Mouse (Mus musculus): ENCODE results near the gene Cgas.

Gene Cgas

DNA sequence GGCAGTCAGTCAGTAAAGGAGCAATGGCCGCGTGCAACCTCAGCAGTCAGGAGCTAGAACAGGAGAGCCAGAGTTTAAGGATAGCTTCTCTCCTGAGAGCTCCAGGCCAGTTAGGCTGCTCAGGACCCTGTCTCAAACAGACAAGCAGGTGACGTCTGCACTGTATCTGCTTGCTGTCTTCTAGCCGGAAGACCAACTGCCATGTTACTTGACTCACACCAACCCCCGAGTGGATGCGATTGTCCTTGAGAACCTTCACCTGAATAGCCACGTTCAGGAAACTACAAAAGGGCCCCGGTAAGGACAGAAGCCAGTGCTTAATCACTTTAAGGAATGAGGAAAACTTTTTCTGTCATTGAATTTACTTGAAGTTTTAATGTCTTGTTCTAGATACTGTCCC lies 14.0 kb upstream of the Cgas start:
- no peak for DNase-seq (ENCODE audit: low spot score in 2 of 2)

DNA sequence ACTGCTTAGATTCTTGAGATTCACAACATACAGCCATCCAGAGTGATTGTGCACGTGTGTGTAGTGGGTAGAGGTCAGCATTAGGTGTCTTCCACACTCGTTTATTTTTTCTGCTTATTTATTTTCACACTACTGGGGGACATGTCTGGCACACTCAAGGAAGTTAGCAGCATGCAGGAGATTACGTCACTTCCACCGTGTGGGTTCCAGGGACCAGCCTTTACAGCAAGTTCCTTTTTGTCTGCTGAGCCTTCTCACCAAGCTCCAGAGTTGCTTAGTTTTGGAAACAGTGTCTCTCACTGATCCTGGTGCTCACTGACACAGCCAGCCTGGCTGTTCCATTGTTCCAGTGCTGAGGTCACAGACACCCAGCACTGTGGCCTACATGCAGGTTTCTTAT lies 8.3 kb upstream of the Cgas start:
- no peak for DNase-seq (ENCODE audit: low spot score in 2 of 2)

DNA sequence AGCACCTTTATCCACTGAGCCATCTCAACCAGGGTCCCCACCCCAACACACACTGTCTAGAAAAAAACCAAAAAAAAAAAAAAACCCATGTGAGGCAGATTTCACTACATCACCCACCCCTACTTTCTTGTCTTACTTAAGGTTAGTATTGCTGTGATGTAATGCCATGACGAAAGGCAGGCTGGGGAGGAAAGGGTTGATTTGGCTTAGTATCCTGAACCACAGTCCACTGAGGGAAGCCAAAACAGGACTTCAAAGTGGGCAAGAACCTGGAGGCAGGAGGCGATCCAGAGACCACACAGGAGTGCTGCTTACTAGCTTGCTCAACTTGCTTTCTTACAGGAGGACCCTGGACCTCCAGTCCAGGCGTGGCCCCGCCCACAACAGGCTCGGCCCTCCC lies 7.4 kb upstream of the Cgas start:
- no peak for DNase-seq (ENCODE audit: low spot score in 2 of 2)

DNA sequence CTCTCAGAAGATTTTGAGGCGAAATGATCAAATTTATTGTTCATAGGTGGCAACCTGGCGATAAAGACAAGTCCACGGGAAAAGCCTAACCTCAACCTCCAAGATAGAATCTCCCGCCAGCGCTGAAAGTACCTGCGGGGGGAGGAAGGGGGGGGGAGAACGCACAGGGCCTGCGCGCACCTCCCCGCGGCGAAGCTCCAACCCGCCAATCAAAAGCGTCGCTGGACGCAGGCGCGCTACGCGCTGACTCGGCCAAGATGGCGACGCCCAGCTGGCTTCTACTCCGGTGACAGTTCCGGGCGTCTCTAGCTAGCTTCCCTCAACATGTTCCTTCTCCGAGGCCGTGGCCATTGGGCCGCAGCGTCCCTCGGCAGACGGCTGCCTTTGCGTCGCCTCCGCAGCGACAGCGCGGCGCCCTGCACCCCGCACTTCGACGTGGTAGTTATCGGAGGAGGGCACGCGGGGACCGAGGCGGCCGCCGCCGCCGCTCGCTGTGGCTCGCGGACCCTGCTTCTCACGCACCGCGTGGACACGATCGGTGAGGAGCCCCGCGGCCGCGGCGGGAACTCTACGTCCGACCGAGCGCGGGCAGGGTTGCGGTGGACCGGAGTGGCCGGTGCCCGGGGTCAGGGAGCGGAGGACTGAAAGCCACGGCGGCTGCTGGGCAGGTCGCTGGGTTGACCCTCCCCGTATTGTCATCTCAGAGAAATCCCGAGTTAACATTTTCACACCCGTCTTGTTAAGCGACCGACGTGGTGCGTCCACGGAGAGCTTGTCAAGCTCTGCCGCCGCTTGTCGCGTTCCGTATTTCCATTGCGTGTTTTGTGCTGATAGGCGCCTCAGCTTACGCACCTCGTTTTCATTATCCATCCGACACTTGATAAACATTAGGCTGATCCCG lies 5.2 kb upstream of the Cgas start, which contains the start of the genes Mto1 and Gm17324:
TSS of gene Mto1 (plus strand) at position 236 of the 901 bp plus-strand sequence.
TSS of gene Gm17324 (minus strand) at position 814 of the 901 bp plus-strand sequence.
- peak; percentile 80 to 89 for DNase-seq (ENCODE audit: low spot score in 2 of 2)

DNA sequence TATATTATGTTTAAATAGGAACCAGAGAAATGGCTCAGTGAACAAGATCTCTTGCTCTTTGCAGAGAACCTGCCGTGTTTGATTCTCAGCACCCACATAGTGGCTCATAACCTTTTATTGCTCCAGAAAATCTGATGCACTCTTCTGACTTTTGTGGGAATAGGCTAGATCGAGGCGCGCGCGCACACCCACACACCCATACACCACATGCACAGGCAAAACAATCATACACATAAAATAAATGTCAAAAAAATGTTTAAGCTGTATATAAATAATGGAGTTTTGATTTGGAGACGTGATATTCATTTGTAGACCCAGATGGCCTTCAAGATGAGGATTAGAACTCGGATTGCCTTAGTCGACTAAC lies 4.6 kb upstream of the Cgas start:
- DNase-seq (ENCODE audit: low spot score in 2 of 2): no peak

DNA sequence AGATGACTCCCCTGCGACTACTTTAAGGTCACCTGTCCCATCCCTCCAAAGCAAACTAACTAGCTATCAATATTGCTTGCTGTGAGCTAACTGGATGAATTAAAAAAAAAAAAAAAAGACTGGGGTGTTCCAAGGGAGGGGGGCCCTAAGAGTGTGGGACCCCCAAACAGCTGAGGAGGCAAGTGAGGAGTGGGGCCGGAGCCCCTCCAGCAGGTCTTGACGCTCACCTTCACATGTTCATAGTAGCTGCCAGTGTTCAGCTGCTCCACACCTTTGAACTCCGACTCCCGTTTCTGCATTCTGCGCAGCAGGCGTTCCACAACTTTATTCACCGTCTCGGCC lies 829 bp downstream of the Cgas start:
- no peak for DNase-seq (ENCODE audit: low spot score in 2 of 2)

DNA sequence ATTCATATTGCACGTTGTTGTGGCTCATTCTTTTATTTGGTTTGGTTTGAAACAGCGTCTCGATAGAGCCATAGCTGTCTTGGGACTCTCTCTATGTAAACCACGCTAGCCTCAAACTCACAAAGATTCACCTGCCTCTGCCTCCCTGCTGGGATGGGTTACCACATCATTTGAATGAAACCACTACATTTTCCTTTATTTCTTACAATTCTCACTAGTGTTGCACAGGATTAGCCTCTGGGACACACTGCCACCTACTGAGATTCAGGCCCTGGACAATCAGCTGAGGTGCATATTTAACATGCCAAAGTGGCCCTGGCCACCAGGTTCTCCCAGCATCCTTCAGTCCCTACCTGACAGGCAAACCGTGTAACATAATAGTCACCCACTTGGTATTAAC lies 3.6 kb downstream of the Cgas start:
- no peak for DNase-seq (ENCODE audit: low spot score in 2 of 2)

DNA sequence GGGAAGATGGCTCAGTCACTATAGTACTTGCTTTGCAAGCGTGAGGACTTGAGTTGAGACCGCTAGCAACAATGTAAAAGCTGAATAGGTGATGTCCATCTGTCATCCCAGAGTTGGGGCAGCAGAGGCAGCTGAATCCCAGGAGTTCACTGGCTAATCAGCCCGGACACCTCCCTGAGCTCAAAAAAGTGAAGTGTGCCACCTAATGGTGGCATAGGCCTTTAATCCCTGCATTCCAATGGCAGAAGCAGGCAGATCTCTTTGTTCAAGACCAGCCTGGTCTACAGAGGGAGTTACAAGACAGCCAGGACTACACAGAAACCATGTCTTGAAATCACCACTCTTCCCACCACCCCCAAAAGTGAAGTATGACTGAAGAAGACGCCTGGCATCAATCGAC lies 10.6 kb downstream of the Cgas start:
- DNase-seq (ENCODE audit: low spot score in 2 of 2): no peak

DNA sequence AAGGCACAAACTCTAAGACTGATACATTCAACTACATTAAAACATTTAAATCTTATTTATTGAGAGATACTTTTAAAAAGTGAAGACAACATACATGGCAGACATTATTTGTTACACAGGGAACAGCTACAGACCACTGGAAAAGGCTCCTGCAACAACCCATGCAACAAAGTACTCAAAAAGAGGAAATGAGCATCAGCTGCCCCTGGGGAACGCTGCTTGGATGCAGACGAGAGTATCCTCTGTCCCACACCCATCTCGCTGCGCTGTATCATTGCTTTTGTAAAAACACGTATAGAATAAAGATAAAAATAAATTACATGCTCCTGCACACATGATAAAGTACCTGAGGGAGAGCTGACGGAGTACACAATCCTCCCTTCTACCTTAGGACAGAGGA lies 12.6 kb downstream of the Cgas start:
- DNase-seq (ENCODE audit: low spot score in 2 of 2): no peak

DNA sequence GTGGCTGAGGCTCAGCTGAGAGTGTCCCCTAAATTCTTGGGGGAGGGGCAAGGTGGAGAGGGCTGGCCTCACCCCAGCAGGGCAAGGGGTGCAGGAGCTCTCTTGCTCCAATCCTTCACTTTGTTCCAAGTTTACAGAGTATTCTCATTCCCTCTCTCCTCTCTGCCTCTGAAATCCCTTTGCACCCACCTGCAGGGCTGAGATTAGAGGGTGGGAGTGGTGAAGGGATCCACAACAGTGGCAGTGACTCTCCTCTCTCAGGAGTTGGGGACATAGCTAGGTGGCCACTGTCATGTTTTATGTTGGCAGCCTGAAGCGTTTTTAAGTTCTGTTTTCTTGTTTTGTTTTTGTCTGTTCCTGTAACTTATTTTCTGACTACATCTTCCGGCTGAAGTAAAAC lies 13.5 kb downstream of the Cgas start:
- no peak for DNase-seq (ENCODE audit: low spot score in 2 of 2)

DNA sequence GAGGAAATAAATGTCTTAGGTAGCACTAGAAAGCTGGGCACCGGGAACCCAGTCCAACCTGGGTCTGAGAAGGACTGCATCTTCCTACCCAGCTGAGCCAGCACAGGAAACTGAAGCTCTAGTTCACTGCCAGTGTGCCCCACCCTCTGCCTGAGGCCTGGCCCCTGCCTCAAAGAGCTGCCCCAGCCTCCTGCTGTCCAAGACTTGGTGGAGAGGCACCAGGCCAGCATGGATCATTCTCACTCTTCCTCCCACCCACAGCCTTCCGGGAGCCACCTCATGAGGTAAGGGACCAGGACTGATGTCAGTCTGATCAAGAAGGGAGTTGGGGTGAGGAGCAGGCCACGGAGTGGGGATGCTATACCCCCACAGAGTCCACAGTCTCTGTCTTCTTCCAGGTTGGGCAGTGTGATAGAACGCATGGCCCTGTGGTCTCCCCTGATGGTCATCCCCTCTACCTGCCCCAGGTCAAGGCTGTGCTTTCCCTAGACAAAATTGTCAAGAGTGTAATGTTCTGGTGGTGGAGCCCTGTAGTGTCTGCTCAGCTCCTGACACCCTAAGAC lies 14.1 kb downstream of the Cgas start:
- no peak for DNase-seq (ENCODE audit: low spot score in 2 of 2)

DNA sequence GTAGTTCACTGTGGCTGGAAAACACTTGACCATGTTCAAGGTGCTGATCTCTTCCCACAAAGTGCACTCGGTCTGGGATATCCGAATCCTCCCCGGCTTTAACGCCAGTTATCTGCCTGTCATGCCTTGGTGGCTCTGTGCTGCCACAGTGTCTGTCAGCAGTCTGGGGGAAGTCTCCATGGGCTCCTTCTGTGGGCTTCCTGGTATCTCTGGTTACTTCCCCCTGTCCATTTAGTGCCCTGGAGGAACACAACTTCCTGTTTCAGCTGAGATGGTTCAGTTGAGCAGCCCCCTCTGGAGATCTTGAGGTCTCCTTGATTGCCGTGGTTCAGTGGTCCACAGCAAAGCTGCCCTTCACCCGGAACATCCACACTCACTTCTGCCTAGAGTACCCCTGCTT lies 14.9 kb downstream of the Cgas start:
- DNase-seq (ENCODE audit: low spot score in 2 of 2): no peak

DNA sequence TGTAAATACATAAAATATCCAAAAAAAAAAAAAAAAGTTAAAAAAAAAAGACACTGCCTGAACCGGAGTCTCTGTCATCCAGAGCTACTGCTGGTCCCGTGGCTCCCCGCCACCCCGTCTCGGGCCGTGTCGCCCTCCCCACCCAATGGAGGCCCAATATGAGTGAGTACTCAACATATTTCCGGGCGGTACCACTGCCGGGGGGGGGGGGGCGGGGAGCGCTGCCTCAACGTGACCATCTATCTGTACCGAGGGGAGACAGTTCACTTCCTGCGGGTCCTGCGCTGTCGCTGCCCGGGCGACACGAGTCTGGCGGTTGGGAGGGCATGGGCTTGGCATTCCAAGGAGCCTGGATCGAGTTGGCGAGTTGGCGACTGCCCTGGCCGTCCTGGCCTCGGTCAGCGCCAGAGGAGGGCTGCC lies 15.7 kb downstream of the Cgas start:
- no peak for DNase-seq (ENCODE audit: low spot score in 2 of 2)

DNA sequence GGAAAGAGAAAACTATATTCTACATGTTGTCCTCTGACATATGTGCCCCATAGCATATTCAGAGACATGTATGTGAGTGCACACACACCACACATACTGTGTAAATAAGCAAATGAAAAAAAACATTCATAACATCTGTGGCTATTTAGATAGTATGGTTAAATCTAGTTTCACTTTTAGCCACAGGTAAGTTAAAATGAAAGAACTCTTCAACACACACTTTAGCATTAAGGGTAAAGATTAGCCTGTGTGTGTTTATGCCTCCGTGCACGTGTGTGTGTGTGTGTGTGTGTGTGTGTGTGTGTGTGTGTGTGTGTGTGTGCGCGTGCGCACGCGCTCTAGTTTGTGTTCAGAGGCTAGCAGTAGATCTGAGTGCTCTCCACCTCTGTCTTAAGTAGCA lies 41.4 kb downstream of the Cgas start:
- DNase-seq (ENCODE audit: low spot score in 2 of 2): no peak

DNA sequence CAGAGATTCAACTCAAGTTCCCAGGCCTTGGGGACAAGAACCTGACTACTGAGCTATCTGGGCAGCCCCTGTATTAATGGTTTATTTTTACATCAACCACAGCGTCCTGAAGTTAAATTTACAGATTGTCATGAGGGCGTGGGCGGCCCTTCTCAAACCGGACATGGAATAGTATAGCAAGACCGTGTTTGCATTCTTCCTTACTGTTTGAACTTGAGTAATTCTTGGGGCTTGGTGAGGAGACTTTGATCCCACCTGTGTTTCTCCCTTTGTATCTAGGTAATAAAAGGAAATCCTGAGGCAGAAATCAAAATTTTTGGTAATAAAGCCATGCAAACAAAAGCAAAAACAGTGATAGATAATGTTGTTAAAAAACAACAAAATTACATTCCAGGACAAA lies 42.5 kb downstream of the Cgas start:
- DNase-seq (ENCODE audit: low spot score in 2 of 2): no peak

DNA sequence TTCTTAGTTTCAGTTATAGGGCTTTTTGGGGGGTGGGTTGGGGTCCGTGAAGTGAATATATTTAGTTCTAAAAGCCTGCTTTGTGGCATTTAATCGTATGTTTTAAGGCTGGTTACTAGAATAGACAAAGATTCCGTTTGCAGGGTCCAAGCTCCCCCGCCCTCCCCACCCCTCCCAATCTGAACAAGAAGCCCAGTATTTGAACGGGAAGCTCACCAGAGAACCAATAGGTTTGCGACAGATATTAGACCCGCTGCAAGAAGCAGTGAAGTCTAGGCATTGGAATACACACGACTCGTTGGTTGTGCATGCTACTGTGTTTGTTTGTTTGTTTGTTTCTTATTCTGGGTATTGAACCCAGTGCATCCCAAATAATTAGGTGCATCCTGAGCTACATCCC lies 46.5 kb downstream of the Cgas start:
- no peak for DNase-seq (ENCODE audit: low spot score in 2 of 2)

DNA sequence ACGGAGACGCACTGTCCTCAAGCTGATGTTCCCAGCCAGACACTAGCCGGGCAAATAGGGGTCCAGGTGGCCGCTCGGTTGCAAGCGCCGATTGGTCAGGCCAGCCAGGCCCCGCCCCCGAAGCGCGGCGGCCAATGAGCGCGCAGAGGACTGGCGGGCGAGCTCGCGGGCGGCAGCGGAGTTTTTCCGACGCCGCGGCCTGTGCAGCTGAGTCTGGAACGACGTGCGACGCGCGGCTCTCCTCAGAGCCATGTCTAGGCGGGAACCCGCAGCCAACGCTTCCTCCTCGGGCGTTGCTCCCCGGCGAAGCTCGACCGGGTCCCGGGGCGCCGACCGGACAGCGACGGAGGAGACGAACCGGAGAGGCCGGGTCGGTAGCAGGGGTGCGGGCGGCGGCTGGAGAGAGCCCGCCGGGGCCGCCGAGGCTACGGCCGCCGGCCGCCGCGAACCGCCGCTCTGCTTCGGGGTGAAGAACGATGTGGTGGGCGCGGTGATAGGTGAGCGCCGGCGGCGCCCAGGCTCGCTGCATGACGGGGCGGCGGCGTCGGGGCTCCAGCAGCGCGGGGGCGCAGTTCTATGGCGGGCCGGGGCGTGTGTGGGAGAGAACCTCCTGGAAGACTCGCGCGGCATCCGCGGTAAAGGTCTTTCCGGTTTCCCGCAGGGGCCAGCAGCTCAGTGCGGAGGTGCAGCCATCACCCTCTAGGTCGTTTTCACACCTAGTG lies 47.2 kb downstream of the Cgas start, which contains the start of gene Ddx43:
TSS of gene Ddx43 (plus strand) at position 148 of the 722 bp plus-strand sequence.
- peak; percentile 26 to 63 for DNase-seq (ENCODE audit: low spot score in 2 of 2)

DNA sequence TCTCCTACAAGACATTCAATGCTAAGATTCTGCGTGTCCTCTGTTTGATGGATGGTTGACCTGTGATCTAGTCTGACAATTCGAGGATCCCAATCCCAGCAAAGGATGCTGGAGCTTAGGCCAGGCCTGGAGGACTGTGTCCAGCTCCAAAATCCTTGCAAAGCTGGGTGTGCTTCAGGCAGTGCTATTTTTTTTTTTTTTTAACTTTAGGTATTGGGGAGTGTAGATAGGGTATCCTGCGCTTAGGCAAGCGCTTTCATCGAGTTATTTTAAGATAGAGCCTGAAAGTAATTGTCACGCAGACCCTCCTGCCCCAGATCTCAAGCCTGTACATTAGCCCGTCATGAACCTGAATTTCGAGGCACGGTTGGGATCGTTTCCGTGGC lies 47.8 kb downstream of the Cgas start:
- DNase-seq (ENCODE audit: low spot score in 2 of 2): no peak

DNA sequence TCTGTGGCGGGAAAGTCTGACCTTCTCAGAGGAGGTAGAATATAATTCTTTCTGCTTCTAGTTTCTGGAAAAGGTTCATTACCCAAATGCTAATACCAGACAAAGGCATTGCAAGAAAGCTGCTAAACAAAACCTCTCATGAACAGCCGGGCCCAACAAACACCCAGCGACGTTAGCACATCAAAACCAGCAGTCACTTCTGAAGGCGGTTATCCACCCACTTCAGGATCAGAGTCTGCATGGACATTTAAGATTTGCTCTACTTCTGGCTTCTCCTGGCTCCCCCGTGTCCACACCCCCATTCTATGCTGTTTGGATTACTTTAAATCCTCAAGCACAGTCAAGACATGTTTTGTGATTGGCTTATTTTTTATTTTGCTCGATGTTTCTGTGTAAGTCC lies 48.4 kb downstream of the Cgas start:
- no peak for DNase-seq (ENCODE audit: low spot score in 2 of 2)

DNA sequence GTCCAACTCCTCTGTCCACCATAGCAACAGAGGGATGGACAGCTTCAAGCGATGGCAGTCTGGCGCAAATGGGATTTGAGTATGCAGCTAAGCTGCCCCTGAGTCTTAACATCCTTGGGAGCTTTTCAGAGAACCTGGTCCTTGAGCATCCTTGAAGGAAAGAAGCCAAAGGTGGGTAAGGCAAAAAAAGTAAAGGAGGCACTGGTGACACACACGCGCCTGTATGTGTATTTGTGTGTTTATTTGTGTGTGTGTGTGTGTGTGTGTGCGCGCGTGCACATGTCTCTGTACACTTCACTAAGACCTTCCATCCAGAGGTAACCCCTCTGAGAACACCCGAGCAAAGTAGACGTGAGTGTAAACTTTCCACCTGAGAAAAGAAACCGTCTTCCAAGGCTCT lies 49.3 kb downstream of the Cgas start:
- no peak for DNase-seq (ENCODE audit: low spot score in 2 of 2)

DNA sequence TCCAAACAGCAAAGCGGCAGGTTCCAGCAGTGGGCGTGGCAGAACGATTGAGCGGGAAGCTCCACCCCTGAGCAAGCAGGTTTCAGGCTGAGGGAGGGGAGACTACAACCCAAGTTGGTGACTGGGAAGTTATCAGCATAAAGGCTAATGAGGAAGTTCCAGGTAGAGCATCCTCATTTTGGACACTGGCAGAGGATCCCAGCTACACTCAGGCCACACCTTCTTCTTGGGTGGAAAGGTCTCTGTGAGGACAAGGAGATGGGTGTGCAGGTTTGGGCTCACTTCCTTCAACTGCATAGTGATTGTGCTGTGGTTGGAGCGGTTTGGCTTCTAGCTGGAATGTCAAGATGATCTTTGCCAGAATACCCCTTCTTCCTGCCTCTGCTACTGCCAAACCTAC lies 53.1 kb downstream of the Cgas start:
- no peak for DNase-seq (ENCODE audit: low spot score in 2 of 2)

DNA sequence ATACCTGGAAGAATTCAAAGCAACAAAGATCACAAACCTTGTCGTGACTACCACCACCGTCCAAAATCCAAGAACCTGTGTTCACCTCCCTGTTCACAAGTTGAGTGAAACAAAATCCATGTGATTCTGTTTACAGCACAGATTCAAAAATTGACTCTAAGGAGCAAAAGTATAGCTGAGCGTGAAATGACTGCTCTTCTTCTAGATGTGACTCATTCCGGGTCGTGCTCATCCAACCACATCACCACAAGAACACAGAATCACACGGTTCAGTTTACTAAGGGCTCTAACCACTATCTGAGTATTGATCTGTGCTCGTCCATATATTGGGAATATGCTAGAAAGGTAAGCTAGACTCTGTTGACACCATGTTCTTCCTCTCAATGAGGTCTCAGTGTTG lies 56.1 kb downstream of the Cgas start:
- no peak for DNase-seq (ENCODE audit: low spot score in 2 of 2)

DNA sequence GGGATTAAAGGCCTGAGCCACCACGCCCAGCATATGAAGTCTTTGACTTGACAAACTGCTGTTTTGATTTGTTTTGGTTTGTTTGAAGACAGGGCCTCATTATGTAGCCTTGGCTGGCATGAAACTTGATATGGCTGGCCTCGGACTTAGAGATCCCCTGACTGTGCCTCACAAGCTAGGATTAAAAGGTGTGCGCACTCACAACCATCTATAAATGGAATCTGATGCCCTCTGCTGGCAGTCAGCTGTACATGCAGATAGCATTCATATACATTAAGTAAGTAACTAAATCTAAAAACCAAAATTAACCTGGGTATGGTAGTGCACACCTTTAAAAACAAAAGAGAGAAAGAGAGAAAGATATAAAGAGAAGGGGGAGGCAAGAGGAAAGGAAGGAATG lies 57.1 kb downstream of the Cgas start:
- DNase-seq (ENCODE audit: low spot score in 2 of 2): no peak

Data from cerebellum, postnatal 4 days (tissue).